Mouse (Mus musculus): ENCODE data around the gene Nectin1. TPM values are rescaled to one million over a fixed set of nuclear protein-coding genes. Genes with fewer than 3 reads are reported as not detected.

Nectin1 gene
- total and polyA plus RNA-seq, 3 experiments = 3.9 to 6.2 TPM; not detected in 1

- DNase-seq (ENCODE audit: low read depth, low spot score) = no peak
- TF ChIP-seq CTCF (IDR thresholded peaks at IDR 0.05 in 2 of 3, conservative IDR thresholded peaks at IDR 0.05 in 1 of 3; ENCODE audit: control insufficient read depth in 1 of 3, insufficient read depth in 1 of 3, low read depth in 2 of 3, low read length in 3 of 3, poor library complexity in 1 of 3, severe bottlenecking in 1 of 3) (no peak), MAX (IDR thresholded peaks at IDR 0.05; ENCODE audit: low read length) (no peak), USF2 (IDR thresholded peaks at IDR 0.05; ENCODE audit: borderline replicate concordance in 1 of 2, insufficient read depth in 1 of 2, low read depth in 1 of 2, low read length in 2 of 2) (no peak)
- Histone ChIP-seq H3K79me2 (ENCODE audit: control insufficient read depth, insufficient read depth, low read length, poor library complexity) (no peaks in the 10 kb centered on the region), H3K27ac (ENCODE audit: control insufficient read depth, low read depth, low read length) (no peak overlapping the region), H3K36me3 (ENCODE audit: control insufficient read depth in 1 of 2, insufficient read depth in 2 of 2, low read length in 2 of 2) (no peaks in the 10 kb centered on the region), H3K4me1 (ENCODE audit: control insufficient read depth in 1 of 2, insufficient read depth in 2 of 2, low read length in 2 of 2) (no peaks in the 10 kb centered on the region), H3K9ac (ENCODE audit: control insufficient read depth, low read depth, low read length, poor library complexity, severe bottlenecking) (no peak overlapping the region), H3K4me3 (ENCODE audit: control insufficient read depth in 1 of 2, insufficient read depth in 1 of 2, low read depth in 2 of 2, low read length in 2 of 2) (no peak overlapping the region), H3K9me3 (replicated peaks; ENCODE audit: insufficient read depth, low read length) (no peaks in the 10 kb centered on the region), H3K27me3 (ENCODE audit: control insufficient read depth in 1 of 2, insufficient read depth in 2 of 2, low read length in 2 of 2) (no peaks in the 10 kb centered on the region)
These were observed 81.4 kb downstream of the Nectin1 start for GRCm38 (mm10) chr9:43825178-43825577.

DNA sequence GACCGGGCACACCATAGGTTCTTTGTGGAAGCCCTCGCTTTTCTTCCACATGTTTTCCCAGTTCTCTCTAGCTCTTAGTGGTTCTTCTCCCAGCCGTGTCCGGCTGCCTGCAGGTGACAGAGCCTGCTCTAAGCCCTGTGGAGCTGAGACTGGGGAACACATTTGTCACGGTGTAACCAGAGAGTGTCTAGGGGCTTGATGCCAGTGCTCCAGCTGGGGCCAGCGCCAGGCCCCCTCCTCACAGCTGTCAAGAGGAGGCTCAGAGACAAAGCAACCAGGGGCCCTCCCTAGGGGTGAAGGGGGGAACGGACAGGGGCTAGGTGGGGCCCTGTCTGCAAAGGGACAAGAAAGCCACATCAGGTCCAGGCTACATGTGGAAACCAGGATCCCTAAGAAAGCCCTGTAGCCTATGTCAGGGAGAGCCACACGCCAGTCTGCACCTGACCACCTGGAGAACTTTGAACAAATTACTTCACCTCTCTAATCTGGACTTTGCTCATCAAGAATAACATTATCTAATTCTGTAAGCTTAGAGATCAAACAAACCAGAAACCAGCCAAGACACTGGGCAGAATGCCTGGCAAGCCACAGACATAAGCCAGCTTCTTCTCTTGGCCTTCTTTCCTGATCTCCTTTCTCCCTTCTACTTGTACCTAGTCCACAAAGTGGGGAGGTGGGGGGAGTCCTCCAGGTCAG, 82.9 kb downstream of the Nectin1 start:
- Histone ChIP-seq H3K27me3 (ENCODE audit: control insufficient read depth in 1 of 2, insufficient read depth in 2 of 2, low read length in 2 of 2) (no peaks in the 10 kb centered on the region; a peak in 1 of 4 replicates), H3K79me2 (ENCODE audit: control insufficient read depth, insufficient read depth, low read length, poor library complexity) (no peaks in the 10 kb centered on the region), H3K36me3 (ENCODE audit: control insufficient read depth in 1 of 2, insufficient read depth in 2 of 2, low read length in 2 of 2) (no peaks in the 10 kb centered on the region), H3K4me3 (ENCODE audit: control insufficient read depth in 1 of 2, insufficient read depth in 1 of 2, low read depth in 2 of 2, low read length in 2 of 2) (no peak overlapping the region), H3K9ac (ENCODE audit: control insufficient read depth, low read depth, low read length, poor library complexity, severe bottlenecking) (no peak overlapping the region), H3K27ac (ENCODE audit: control insufficient read depth, low read depth, low read length) (no peak overlapping the region), H3K9me3 (replicated peaks; ENCODE audit: insufficient read depth, low read length) (no peaks in the 10 kb centered on the region), H3K4me1 (ENCODE audit: control insufficient read depth in 1 of 2, insufficient read depth in 2 of 2, low read length in 2 of 2) (no peaks in the 10 kb centered on the region)
- TF ChIP-seq CHD2 (IDR thresholded peaks at IDR 0.05; ENCODE audit: low read length) (no peak), MAZ (IDR thresholded peaks at IDR 0.05; ENCODE audit: low read depth, low read length) (no peak), TBP (IDR thresholded peaks at IDR 0.05; ENCODE audit: low read depth, low read length) (no peak), RCOR1 (IDR thresholded peaks at IDR 0.05; ENCODE audit: low read depth, low read length) (no peak), EP300 (IDR thresholded peaks at IDR 0.05; ENCODE audit: low read depth in 1 of 2, low read length in 2 of 2) (no peak), SIN3A (IDR thresholded peaks at IDR 0.05; ENCODE audit: low read length) (no peak), POLR2A (IDR thresholded peaks at IDR 0.05; ENCODE audit: control insufficient read depth in 1 of 2, insufficient read depth in 1 of 2, low read depth in 1 of 2, low read length in 2 of 2, poor library complexity in 1 of 2) (no peak), JUND (IDR thresholded peaks at IDR 0.05; ENCODE audit: low read depth, low read length) (no peak), BHLHE40 (IDR thresholded peaks at IDR 0.05; ENCODE audit: borderline replicate concordance, low read depth, low read length) (no peak), ELF1 (IDR thresholded peaks at IDR 0.05; ENCODE audit: low read depth, low read length) (no peak), MYB (IDR thresholded peaks at IDR 0.05; ENCODE audit: low read depth, low read length) (no peak), ZMIZ1 (IDR thresholded peaks at IDR 0.05; ENCODE audit: low read depth, low read length) (no peak), USF1 (IDR thresholded peaks at IDR 0.05; ENCODE audit: low read depth, low read length) (no peak), CHD1 (IDR thresholded peaks at IDR 0.05; ENCODE audit: low read depth, low read length) (no peak), HCFC1 (IDR thresholded peaks at IDR 0.05; ENCODE audit: low read depth, low read length) (no peak)
- DNase-seq (ENCODE audit: low read depth, low spot score) = no peak
